Mouse (Mus musculus): ENCODE measurements around the gene Wwc2. TPM values are rescaled to one million over a fixed set of nuclear protein-coding genes. Genes with fewer than 3 reads are reported as not detected.

The Wwc2 gene
- polyA plus RNA-seq, 1 experiment: 0.04 TPM

DNA sequence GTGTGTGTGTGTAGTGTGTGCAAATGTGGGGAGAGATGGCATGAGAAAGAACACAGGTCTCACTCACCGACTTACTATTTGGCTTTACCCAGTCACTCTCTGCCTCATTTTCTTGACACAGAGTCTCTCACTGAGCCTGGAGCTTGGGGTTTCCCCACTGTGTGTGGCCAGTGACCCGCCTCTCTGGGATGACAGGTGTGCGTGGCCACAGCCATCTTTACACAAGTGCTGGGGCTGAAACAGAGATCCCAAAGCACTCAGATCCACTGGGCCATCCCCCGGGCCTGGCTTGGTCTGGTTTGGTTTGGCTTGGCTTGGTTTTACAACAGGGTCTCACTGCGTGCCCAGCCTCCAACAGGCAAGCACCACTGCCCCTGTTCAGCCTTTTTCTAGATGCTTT is 55.3 kb downstream of the Wwc2 start:
- no peaks in the 10 kb centered on the region for H3K4me1 ChIP-seq (ENCODE audit: control insufficient read depth)
- no peak overlapping the region for H3K4me3 ChIP-seq (replicated peaks)
- no peaks in the 10 kb centered on the region for H3K36me3 ChIP-seq (ENCODE audit: control insufficient read depth)
- no peaks in the 10 kb centered on the region for H3K27me3 ChIP-seq (ENCODE audit: control insufficient read depth)
- TF ChIP-seq TAL1 (IDR thresholded peaks at IDR 0.05; ENCODE audit: low read length) (no peak), GATA1 (IDR thresholded peaks at IDR 0.05; ENCODE audit: low read length) (no peak)
- H3K9me3 ChIP-seq (ENCODE audit: control insufficient read depth, low read length): no peaks in the 10 kb centered on the region

DNA sequence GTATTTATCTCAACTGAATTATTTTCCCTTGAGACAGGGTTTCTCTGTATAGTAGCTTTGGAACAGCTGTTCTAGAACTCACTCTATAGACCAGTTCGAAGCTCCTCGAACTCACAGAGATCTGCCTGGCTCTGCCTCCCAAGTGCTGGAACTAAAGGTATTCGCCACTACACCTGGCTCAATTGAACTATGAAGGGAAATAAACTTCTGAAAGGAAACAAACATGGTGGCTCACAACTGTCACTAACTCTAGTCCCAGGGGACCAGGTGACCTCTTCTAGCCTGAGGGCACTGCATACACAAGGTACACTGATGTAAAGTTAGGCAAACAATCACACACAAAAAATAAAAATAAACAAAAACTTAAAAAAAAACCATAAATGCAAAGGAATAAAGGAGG is 57.6 kb downstream of the Wwc2 start:
- no peaks in the 10 kb centered on the region for H3K9me3 ChIP-seq (ENCODE audit: control insufficient read depth, low read length)
- H3K4me1 ChIP-seq (ENCODE audit: control insufficient read depth): no peaks in the 10 kb centered on the region
- no peak for TF ChIP-seq GATA1 (IDR thresholded peaks at IDR 0.05; ENCODE audit: low read length)
- TF ChIP-seq TAL1 (IDR thresholded peaks at IDR 0.05; ENCODE audit: low read length): no peak
- no peaks in the 10 kb centered on the region for H3K27me3 ChIP-seq (ENCODE audit: control insufficient read depth)
- H3K4me3 ChIP-seq (replicated peaks): no peak overlapping the region
- H3K36me3 ChIP-seq (ENCODE audit: control insufficient read depth): no peaks in the 10 kb centered on the region

DNA sequence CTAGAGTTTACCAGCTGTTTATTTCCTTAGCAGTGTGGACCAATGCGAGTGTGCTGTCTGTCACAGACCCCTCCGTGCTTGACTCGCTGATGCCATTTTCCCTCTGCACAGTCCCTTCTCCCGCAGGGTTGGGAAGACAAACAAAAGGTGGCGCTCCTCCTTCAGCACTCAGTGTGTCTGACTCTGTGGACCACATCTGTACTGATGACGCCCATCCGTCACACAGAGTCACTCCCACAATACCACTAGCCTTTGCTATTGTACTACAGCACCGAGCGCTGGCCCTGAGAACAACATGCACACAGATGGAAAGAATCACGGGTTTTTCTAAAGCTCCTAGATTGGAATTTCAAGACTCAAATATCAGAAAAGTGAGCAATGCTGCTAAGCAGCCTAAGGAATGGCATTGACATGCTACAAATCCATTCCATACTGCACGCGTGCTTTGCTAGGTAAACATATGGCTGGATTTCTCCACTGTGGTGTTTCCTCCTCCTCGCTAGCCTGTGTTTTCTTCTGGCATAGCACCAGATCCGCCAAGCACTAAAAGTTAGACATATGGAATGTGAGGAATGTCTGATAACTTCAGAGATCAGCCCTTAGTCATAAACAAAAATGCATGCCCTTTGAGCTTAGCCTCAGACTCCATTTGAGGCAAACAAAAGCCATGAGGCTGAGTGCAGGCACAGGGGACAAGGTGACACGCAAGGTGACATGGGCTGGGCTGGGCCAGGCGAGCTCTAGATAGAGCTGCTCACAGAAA is 58.5 kb downstream of the Wwc2 start:
- no peak overlapping the region for H3K4me3 ChIP-seq (replicated peaks)
- TF ChIP-seq GATA1 (IDR thresholded peaks at IDR 0.05; ENCODE audit: low read length) (no peak), TAL1 (IDR thresholded peaks at IDR 0.05; ENCODE audit: low read length) (no peak)
- no peaks in the 10 kb centered on the region for H3K4me1 ChIP-seq (ENCODE audit: control insufficient read depth)
- H3K9me3 ChIP-seq (ENCODE audit: control insufficient read depth, low read length): no peaks in the 10 kb centered on the region
- no peaks in the 10 kb centered on the region for H3K27me3 ChIP-seq (ENCODE audit: control insufficient read depth)
- H3K36me3 ChIP-seq (ENCODE audit: control insufficient read depth): no peaks in the 10 kb centered on the region

DNA sequence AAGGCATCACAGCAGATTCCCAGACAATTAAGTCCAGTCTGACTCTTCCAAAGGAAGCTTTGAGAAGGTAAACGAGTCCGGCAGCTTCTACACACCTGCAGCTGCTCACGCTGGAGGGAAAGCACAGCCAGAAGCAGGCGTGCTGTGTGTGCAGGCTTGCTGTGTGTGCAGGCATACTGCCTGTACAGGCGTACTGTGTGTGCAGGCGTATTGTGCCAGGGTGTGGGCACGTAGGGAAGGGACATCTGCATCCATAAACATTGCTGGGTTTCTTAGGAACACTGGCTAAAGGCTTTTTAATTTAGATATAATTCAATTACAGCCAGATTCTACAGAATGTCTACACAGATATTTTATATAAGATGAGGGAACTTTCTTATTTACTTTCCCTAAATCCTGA is 59.4 kb downstream of the Wwc2 start:
- Histone ChIP-seq H3K4me3 (replicated peaks) (no peak overlapping the region), H3K4me1 (ENCODE audit: control insufficient read depth) (no peaks in the 10 kb centered on the region), H3K9me3 (ENCODE audit: control insufficient read depth, low read length) (no peaks in the 10 kb centered on the region), H3K27me3 (ENCODE audit: control insufficient read depth) (no peaks in the 10 kb centered on the region), H3K36me3 (ENCODE audit: control insufficient read depth) (no peaks in the 10 kb centered on the region)
- TF ChIP-seq GATA1 (IDR thresholded peaks at IDR 0.05; ENCODE audit: low read length) (no peak), TAL1 (IDR thresholded peaks at IDR 0.05; ENCODE audit: low read length) (no peak)

DNA sequence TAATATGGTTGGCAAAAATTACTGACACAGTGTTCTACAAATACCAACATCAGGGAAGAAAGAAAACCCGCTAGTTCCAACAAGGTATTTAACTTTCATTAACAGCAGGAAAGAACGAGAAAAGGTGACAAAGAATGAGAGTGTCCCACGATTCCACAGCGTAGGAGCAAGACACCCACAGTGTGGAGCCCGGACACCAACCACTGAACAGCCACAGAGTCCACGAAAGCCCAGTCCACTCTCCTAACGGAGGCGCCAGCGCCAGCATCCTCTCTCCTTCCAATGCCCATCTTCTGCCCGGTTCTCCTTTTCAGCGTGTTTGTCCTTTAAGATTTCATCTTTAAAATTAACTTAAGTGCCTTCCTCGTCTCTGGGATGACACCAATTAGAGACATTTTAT is 61.1 kb downstream of the Wwc2 start:
- no peaks in the 10 kb centered on the region for H3K36me3 ChIP-seq (ENCODE audit: control insufficient read depth)
- H3K4me3 ChIP-seq (replicated peaks): no peak overlapping the region
- no peaks in the 10 kb centered on the region for H3K27me3 ChIP-seq (ENCODE audit: control insufficient read depth)
- no peak for TF ChIP-seq TAL1 (IDR thresholded peaks at IDR 0.05; ENCODE audit: low read length)
- no peaks in the 10 kb centered on the region for H3K9me3 ChIP-seq (ENCODE audit: control insufficient read depth, low read length)
- H3K4me1 ChIP-seq (ENCODE audit: control insufficient read depth): no peaks in the 10 kb centered on the region

DNA sequence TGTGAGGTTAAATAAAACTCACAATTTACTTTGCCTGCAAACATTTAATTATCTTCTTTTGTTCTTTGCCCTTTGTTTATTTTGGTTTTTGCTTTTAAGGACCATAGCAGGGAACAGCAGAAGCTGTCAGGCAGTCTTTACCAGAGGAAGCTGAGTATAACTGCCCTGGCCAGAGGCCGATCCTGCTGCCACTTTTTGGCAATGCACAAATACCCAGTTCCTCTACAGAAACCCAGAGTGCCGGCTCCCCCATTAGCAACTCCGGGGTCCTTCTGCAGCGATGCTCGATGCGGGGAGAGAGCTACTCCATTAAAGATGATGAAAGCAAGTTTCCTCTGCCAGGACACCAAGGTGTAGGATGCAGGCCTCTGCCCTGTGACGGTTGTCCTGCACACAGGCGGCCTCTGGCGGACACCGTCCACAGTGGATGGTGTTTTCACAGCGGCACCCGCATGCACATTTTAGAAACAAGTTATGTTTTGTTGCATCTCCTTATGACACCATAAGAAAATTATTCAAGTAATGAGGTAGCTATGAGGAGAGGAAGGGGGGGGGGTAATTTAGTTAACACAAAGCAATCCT is 62.0 kb downstream of the Wwc2 start:
- no peaks in the 10 kb centered on the region for H3K9me3 ChIP-seq (ENCODE audit: control insufficient read depth, low read length)
- no peak for TF ChIP-seq GATA1 (IDR thresholded peaks at IDR 0.05; ENCODE audit: low read length)
- TF ChIP-seq TAL1 (IDR thresholded peaks at IDR 0.05; ENCODE audit: low read length): no peak
- no peaks in the 10 kb centered on the region for H3K36me3 ChIP-seq (ENCODE audit: control insufficient read depth)
- H3K4me1 ChIP-seq (ENCODE audit: control insufficient read depth): no peaks in the 10 kb centered on the region
- H3K4me3 ChIP-seq (replicated peaks): no peak overlapping the region
- no peaks in the 10 kb centered on the region for H3K27me3 ChIP-seq (ENCODE audit: control insufficient read depth)

DNA sequence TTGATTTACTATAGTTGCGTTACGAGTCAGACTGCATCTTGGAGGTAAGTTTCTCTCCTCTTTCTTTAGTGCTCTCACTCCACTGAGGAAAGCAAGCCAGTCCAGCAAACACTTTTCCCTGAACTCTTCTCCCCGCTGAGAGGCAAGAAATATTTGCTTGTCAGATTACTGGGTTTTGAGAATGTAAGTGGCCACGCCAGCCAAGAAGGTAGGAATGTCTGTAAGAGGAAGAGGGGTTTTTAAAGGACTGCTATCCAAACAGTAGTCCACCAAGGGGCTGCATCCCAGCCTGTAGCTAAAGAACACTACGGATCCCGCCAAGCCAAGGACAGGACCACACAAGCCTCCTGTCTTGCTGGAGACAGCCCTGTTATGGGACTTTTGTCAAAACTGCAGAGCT is 65.8 kb downstream of the Wwc2 start:
- no peaks in the 10 kb centered on the region for H3K36me3 ChIP-seq (ENCODE audit: control insufficient read depth)
- H3K4me1 ChIP-seq (ENCODE audit: control insufficient read depth): no peaks in the 10 kb centered on the region
- TF ChIP-seq GATA1 (IDR thresholded peaks at IDR 0.05; ENCODE audit: low read length) (no peak), TAL1 (IDR thresholded peaks at IDR 0.05; ENCODE audit: low read length) (no peak)
- H3K4me3 ChIP-seq (replicated peaks): no peak overlapping the region
- H3K9me3 ChIP-seq (ENCODE audit: control insufficient read depth, low read length): no peaks in the 10 kb centered on the region
- no peaks in the 10 kb centered on the region for H3K27me3 ChIP-seq (ENCODE audit: control insufficient read depth)

DNA sequence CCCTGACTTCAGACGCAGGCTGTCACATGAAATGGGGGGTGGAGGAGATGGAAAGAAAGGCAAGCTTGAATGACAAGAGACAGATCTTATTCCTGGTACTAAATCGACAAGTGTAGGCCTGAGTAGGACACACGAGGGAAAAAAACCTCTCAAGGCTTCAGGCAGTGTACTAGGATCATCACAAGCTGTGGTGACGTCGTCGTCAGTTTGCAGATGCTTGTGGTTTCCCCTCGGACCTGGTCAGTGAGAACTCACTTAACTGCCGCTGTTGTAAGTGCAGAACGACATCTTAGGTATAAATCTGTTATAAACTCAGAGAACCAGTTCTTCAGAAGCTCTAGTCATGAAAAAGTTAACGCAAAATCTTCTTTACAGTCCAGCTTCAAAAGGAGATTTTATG is 67.9 kb downstream of the Wwc2 start:
- no peaks in the 10 kb centered on the region for H3K4me1 ChIP-seq (ENCODE audit: control insufficient read depth)
- TF ChIP-seq GATA1 (IDR thresholded peaks at IDR 0.05; ENCODE audit: low read length) (no peak), TAL1 (IDR thresholded peaks at IDR 0.05; ENCODE audit: low read length) (no peak)
- no peaks in the 10 kb centered on the region for H3K27me3 ChIP-seq (ENCODE audit: control insufficient read depth)
- no peaks in the 10 kb centered on the region for H3K9me3 ChIP-seq (ENCODE audit: control insufficient read depth, low read length)
- H3K4me3 ChIP-seq (replicated peaks): no peak overlapping the region
- H3K36me3 ChIP-seq (ENCODE audit: control insufficient read depth): no peaks in the 10 kb centered on the region

DNA sequence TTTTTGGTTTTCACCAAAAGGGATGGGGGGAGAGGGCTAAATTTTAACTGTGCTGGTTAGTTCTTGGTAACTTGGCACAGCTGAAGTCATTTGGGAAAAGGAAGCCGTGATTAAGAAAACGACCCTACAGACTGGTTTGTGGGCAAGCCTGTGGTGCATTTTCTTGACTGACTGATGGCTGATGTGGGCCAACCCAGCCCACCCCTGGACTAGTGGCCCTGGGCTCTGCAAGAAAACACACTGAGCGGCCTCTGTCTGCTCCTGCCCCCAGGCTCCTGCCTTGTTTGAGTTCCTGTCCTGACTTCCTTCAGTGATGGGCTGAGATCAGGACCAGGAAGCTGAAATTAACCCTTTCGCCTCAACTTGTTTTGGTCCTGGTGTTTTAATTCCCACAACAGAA is 68.7 kb downstream of the Wwc2 start:
- H3K36me3 ChIP-seq (ENCODE audit: control insufficient read depth): no peaks in the 10 kb centered on the region
- H3K27me3 ChIP-seq (ENCODE audit: control insufficient read depth): no peaks in the 10 kb centered on the region
- TF ChIP-seq GATA1 (IDR thresholded peaks at IDR 0.05; ENCODE audit: low read length) (no peak), TAL1 (IDR thresholded peaks at IDR 0.05; ENCODE audit: low read length) (no peak)
- no peaks in the 10 kb centered on the region for H3K9me3 ChIP-seq (ENCODE audit: control insufficient read depth, low read length)
- H3K4me1 ChIP-seq (ENCODE audit: control insufficient read depth): no peaks in the 10 kb centered on the region
- no peak overlapping the region for H3K4me3 ChIP-seq (replicated peaks)

Measured in erythroblast, embryonic 14.5 days (primary cell).